Mouse (Mus musculus) heart, adult 2 months (tissue): ENCODE measurements around the gene Ankrd34b.

Source experiments
- CTCF ChIP-seq: fragments of 200-600 bp; IDR thresholded peaks from 2 replicates; pipeline ENCODE4 v1.8.1; 2022; ENCODE audit warnings: antibody characterized with exemption, mild to moderate bottlenecking, moderate library complexity
- POLR2A ChIP-seq: fragments of 200-500 bp; IDR thresholded peaks from 2 replicates; pipeline ENCODE4 v1.6.1; 2011; ENCODE audit warnings: mild to moderate bottlenecking, low read depth, low read length, control low read depth; ENCODE audit not compliant: insufficient read depth

DNA sequence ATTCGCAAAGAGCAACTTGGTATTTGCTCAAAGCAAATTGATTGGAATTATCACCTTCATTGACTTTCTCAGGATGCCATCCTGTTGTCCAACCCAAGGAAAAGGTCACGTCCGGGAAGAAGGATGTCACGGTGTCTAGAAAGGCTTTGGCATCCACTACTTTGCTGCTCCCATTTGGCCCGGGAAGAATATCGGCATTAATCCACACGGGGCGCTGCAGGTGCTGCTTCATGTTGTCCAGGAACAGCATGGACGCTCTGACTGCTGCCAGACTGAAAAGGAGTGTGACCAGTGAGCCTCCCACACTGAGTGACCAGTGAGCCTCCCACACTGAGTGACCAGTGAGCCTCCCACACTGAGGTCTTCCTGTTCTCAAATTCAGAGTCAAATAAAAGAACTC, 42.2 kb downstream of the Ankrd34b start:
- no peak for TF ChIP-seq CTCF
- no peak for TF ChIP-seq POLR2A
